Mouse (Mus musculus) retina, embryonic 14.5 days (tissue): Measurements from ENCODE around the gene Rpl36.
"Not testable (repeated sequence)": the region's sequence is repeated elsewhere in the genome, so short reads cannot be mapped to it uniquely, and the experiment has no call there.

ENCODE experiments used
- DNase-seq: peaks from one replicate; pipeline ENCODE4 v3.0.0-alpha.2; 2015; ENCODE audit warnings: low spot score

The Rpl36 gene

DNA sequence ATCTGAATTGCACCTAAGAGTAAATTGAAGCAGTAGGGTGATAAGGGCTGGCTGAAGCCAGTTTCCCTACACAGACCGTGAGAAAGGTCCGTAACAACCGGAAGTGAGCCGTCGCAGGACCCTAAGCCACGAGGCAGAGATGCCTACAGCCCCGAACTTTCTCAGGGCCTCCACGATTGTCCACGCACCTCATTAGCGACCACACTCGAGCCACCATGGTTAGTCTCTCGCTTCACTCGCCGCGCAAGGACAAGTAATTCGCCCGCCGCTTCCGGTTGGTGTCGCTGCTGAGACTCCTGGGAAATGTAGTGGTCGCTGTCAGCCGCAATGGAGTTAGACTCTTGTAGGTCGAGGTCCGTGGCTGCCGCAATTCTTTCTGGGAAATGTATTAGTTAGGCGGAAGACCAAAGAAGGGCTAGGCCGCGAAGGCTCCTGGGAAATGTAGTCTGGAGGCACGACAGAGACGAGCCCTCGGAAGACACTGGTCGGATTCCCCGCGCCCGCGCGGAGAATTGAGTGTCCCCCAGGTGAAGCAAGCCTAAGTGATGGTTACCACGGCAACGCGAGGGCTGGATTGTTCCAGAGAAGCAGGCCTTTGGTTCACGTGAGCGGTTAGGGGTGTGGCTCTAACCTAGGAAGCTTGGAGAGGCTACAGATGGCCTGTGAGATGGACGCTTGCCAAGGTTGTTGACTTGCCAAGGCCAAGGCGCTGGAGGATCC lies 3.6 kb upstream of the Rpl36 start, which contains the start of gene 2410015M20Rik:
Gene 2410015M20Rik, minus strand, starts transcription at position 320 of the 720 bp plus-strand sequence.
- DNase-seq: peak; percentile 99

DNA sequence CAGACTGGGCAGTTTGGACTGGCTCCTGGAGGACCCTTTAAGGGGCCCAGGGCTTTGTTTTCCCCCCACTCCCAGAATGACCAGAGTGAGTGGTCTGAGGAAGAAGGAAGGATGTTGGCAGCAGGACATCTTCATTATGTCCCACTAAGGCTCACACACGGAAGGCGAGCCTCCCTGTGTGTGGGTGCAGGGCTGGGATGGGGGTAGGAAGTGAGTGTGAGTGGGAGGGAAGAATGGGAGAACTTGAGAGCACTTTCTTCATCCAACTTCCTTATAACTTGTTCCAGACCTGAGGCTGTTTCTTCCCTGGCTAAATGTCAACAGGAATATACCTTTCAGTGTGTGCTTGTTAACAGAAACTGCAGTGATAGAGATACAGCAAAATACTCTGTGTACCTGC lies 1.9 kb upstream of the Rpl36 start:
- no peak for DNase-seq

DNA sequence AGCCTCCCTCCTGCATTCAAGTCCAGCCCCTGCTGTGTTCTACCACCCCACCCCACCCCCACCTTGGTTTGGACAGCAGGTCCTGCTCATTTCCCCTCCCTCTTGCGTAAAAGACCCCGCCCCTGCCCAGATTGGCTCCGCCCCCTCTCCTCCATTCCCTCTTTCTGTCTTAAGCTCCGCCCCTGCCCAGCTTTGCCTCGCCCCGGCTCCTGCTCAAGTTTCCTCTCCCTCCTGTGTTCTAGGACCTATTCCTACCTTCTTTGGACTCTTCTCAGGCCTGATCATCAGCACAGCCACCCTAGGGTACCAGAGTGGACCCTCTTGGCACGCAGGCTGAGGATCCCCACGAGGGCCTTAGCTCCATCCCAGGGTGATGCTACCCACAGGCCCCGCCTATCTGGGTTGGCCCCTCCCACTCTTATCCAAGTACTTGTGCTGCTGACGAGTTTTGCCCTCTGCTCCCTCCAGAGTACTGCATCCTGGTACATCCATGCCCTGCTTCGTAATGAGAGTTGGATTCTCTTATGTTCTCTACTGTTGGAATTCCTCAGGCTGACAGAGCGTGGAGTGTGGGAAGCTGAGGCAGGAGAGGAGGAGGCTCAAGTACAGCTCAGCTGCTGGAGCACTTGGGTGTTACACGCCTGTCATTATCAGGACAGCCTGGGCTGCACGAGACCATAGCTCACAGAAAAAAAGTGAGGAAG lies 1.2 kb upstream of the Rpl36 start:
- peak; percentile 56 for DNase-seq

DNA sequence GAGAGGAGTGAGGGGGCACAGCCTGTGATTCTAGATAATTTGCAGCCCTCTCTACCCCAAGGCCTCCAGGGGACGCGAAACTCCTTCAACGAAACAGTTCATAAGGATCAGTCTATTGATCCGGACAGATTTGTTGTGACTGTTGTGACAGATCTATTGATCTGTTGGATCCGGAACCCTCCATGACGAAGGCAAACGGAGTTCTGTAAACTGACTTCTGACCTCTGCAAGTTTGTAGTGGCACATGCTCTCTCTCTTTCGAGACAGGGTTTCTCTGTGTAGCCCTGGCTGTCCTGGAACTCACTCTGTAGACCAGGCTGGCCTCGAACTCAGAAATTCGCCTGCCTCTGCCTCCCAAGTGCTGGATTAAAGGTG lies 664 bp upstream of the Rpl36 start:
- DNase-seq: not testable (repeated sequence)

DNA sequence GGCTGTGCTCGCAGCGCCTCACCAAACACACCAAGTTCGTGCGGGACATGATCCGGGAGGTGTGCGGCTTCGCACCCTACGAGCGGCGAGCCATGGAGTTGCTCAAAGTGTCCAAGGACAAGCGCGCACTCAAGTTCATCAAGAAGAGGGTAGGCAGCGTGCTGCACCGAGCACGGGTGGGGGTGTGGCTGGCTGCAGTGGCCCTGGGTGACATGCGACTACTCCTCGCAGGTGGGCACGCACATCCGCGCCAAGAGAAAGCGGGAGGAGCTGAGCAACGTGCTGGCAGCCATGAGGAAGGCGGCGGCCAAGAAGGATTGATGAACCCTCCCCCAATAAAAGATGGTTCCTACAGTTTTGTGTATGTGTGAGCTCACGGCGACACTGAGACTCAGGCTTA lies 677 bp downstream of the Rpl36 start:
- not testable (repeated sequence) for DNase-seq

DNA sequence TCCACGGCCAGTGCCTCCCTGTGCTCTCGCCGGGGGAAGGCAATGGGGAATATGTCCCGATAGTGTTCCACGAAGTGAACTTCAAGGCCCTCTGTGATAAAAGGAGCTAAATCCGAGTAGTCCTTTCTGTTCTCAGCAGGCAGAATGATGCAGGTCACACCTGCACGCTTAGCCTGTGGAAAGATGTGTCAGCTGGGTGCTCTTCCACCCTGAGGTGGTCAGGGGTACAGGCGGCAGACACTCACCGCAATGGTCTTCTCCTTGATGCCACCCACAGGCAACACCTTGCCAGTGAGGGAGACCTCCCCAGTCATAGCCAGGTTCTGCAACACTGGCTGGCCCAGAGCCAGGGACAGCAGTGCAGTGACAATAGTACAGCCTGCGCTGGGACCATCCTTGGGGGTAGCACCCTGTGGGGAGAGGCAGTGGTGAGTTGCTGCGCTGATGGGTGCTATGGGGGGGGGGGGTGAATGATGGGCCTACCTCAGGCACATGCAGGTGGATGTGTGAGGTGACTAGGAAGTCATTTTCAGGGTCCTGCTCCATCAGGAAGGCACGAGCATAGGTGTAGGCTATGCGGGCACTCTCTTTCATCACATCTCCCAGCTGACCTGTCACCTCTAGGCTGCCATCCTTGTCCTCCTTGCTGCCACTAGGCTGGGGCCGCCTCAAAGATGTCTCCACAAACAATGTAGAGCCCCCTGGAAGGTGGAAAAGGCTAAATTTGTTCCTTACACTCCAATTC lies 1.3 kb downstream of the Rpl36 start:
- no peak for DNase-seq

DNA sequence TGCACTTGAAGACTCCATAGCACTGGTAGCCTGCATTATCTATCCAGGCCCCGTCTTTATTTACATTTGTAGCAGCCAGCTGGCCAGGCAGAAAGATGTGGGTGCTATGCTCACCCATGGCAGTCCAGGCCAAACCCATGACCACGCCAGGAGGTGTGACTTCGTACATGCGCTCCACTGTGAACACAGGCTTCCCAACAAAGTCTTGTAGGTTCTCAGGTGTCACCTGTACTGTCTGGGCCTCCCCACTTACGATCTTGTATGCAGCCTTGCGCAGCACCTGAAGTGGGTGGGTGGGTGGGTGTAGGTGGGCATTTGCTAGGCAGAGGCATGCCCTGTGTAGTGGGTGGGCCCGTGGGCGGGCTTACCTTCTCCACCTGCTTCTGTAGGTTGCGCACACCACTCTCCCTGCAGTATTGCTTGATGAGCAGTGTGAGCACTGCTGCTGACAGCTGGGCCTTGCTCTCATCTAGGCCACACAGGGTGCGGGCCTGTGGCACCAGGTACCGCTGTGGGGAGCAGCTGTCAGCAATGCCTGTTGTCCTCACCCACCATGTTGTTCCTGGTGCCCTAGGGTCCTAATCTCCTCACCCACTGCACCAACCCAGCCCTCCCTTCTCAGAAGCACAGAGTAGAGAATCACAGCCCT lies 2.0 kb downstream of the Rpl36 start:
- no peak for DNase-seq

DNA sequence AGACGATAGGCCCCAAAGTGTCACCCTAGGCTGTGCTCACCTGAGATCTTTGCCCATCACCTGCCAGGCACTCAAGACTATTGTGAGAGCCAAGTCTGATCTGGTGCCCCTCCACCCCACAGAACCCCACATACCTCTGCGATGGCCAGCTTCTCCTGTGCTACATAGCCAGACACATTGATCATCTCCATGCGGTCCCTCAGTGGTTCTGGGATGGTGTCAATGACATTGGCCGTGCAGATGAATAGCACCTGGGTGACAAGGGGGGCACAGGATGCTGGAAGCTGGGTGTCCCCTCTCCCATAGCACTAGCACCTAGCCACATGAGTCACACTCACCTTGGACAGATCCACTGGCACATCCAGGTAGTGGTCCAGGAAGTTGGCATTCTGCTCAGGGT lies 2.6 kb downstream of the Rpl36 start:
- no peak for DNase-seq

DNA sequence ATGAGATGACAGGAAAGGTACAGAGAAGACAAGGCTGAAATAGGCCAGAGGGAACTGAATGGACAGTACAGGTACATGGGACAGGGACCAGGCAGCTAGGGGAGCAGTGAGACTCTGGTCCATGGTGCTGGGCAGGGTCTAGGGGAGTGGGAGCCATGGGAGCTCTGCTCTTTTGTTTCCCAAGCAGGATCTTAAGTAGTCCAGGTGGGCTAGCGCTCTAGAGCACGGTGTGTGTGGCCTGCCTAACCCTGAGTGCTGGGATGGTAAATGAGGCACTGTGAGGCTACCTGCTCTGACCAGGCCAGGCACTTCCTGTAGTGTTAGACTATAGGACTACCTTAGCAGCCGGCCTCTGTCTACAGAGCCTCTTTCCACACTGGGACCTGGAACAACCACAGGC lies 3.5 kb downstream of the Rpl36 start:
- DNase-seq: no peak

DNA sequence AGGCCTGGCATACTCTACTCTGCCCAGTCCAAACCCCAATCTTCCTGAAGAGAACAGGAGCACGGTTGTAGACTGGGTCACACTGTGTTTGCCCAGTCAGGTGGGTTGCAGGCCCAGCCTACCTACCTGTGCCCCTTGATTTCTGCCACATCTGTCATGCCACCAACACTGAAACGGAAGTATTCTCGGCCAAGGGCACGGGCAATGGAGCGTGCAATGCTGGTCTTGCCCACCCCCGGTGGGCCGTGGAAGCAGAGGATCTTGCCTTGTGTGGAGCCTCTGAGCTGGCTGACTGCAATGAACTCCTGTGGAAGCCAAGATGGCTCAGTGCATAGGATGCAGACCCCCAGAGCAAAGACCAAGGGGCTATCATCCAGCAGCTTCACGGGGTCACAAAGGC lies 4.4 kb downstream of the Rpl36 start:
- no peak for DNase-seq

DNA sequence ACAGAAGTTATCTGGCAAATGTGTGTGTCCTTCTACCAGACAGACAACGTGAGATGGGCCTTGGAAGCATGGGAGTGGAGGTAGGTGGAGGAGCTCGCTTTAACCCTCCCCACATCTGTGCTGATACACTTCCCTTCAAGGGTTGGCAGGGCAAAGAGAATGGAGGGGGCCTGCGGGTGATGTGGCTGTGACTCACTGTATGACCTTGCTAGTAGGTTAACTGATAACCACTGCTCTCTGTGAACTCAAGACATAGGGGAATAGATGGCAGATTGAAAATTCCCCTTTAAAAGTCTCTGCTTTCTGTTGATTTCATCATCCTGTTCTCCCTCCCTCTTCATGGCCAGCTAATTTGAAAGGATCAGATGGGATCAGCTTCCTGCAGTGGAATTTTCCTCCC lies 12.3 kb downstream of the Rpl36 start:
- no peak for DNase-seq

DNA sequence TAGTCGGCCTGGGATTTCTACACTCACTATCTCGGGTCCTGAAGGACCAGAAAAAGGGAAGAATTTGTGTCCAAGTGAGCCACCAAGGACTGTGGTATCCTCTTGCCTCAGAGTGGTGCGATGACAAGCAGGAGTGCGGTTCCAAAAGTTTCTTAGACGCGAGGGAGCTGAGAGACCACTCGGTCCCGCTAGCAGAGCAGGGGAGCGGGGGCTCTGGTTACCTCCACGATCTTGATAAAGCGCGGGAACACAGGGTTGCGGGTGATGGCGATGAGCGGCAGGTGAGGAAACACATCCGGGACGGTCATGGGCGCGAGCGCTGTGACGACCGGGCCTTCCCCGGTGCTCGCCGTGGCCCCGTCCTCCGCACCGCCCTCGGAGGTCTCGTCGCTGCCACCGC lies 13.0 kb downstream of the Rpl36 start:
- no peak for DNase-seq

DNA sequence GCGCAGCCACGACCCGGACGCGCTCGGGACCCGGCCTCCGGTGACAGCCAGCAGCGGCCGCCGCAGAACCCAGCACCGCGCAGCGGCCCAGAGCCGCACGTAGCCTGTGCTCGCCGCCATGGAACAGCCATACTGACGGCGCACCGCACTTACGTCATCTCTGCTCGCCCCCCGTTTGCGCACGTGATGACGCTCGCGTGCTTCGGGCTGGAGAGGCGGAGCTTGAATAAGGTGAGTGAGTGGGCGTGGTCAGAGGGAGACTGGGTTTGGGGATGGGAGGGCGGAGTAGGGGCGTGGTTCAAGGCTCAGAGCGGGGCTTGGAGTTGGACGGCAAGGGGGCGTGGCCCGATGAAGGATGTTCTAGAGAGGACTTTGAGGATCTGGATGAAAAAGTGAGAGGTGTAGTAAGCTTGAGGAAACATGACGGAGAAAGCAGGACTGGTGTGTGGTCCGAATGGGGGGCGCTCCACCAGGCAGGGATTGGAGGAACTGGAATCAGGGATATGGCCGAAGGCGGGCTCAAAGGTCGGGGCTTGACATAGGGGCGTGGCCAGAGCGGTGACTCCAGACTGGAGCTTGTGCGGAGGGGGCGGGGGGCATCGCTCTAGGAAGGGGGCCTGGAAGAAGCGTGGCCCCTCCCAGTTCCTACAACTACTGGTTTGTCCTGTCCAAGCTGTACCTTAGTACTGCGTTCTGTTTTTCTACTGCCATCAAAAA lies 13.7 kb downstream of the Rpl36 start, which contains the start of gene Lonp1:
Gene Lonp1, minus strand, starts transcription at position 134 of the 717 bp plus-strand sequence.
- peak; percentile 99 for DNase-seq

DNA sequence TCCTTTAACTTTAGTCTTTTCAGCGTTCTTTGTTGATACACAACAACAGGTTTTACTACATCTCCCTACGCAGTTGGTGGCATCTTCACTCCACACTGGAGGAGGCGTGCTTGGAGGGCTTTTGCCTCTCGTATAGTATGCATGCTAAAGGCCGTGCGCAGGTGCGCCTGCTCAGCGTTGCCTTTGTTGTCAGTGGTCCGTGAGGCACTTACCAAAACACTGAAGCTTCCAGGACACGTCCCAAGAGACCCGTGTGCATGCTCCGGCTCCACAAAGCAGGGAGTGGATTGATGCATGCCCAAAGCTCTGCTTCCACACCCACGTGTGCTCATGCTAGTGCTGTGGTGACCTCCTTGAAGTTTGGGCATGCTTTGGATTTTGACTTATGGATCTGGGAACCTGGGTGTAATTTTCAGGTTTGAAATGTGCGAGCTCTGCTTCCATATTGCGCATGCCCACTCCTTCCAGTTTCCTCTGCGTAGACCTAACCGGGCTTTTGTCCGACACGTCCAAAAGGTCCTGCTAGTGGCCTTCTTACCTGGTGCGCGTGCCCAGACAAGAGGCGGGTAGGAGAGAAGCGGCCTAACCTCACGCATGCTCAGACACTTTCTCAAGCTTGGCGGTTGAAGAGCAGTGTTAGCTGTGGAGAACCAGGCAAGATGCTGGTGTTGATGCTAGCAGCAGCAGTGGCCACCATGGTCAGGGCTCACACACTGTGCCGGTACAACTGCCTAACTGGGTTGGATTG lies 14.5 kb downstream of the Rpl36 start, which contains the start of gene Catsperd:
Gene Catsperd, plus strand, starts transcription at position 614 of the 748 bp plus-strand sequence.
- peak; percentile 56 for DNase-seq

DNA sequence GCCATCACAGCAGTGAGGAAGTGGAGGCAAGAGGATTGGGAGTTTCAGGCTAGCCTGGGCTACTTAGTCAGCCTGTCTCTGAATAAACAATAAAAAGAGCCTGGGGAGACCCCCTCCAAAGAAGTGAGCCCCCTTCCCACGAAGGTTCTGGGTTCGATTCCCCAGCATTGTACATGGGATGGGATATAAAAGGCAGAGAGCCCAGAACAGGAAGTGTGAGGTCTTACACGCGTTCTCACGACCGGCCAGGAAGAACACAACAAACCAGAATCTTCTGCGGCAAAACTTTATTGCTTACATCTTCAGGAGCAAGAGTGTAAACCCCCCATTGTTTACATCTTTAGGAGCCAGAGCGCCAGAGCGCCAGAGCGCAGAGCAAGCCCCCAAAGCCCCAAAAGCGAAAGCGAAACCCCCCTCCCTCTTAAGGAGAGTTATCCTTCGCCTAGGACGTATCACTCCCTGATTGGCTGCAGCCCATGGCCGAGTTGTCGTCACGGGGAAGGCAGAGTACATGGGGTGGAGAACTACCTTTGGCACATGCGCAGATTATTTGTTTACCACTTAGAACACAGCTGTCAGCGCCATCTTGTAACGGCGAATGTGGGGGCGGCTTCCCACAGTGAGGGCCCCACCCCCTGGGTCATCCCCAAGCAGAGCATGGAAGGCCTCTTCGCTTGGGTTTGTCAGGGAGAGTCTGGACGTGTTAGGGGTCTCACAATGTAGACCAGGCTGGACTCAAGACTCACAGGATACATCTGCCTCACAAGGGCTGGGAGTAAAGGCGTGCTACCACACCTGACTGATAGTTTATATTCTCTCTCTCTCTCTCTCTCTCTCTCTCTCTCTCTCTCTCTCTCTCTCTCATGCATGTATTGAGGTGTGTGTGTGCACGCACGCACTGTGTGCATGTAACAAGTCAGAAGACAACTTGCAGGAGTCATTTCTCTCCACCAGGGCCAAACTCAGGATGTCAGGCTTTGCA lies 16.9 kb downstream of the Rpl36 start:
- not testable (repeated sequence) for DNase-seq

DNA sequence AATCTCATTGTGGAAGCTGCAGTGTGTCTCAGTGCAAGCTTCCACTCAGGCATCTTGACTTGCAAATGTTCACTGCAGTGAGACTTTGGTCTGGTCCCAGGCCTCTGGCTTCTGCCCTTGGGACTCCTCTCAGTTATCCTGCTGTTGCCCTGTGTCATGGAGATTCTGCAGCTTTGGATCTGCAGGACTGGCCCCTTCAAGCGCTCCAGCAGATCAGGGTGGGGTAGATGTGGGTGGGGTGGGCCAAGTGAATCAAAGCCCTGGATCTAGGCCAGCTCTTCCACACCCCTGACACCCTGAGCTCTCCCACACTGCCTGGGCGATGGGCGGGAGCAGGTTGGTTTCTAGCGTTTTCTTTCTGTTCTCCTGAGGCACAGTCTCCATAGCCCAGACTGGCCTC lies 18.6 kb downstream of the Rpl36 start:
- no peak for DNase-seq

DNA sequence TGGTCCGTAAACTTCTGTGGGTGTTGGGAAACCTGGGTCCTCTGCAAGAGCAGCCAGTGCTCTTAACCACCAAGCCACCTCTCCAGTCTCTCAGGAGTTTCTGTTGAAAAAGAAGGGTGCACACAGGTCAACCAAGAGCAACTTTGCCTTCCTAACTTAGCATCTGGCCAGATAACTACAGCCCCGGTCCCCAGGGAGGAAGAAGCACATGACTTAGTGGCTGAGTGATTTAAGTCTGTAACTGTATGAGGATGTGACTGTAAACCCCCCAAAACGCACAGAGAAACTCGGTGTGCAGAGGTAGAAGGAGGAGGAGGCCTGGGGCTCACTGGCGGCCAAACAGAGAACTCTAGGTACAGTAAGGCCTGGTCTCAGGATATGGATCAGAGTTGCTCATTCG lies 20.8 kb downstream of the Rpl36 start:
- DNase-seq: no peak

DNA sequence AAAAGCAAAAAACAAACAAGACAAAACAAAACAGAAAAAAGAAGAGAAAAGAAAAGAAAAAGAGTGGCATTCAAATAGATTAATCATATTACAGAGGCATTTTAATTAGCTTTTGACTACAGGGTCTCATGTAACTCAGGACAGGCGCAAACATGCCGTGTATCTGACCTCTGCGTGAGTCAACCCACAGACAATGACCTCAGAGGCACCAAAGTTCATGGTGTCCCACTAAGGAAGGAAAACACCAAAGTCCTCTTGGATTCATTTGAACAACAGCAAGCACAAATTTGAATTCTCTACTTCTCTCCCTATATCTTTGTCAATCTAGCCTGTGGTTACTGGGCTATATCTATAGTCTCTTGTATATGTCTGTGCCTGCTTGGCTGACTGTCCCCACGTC lies 30.0 kb downstream of the Rpl36 start:
- no peak for DNase-seq

DNA sequence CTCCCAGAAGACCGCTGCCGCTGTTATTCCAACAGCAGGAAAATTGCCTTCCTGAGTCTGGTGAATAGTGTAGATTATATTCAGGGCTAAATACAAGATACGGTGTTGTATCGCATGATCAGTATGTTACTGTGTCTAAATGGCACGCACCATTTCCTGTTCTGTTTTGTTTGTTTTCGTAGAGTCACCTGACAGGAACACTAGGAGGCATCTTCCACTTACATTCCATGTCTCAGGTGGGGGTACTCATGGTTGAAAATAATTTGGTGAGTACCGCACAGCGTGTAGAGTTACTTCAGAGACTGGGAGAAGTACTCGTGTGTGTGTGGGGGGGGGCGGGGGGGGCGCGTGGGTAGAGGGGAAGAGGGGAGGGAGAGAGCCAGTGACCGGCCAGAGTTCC lies 34.3 kb downstream of the Rpl36 start:
- no peak for DNase-seq

DNA sequence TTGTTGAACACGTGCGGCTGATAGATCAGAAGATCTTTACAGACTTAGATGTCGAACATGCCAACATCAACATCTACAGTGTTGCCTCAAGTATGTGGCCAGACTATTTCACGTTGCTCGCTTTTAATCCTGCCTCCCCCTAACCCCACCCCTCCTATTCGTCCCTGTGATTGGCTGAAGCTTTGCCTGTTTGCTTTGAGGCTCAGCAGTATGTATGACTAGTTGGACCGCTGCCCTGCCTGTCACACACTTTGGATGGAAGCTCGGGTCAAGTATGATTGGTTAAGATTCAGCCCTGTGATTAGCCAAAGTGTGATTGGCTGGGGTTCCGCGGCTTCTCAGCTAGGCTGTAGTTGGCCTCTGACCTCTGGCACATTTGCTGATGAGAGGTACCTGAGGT lies 38.6 kb downstream of the Rpl36 start:
- no peak for DNase-seq
